Mouse (Mus musculus): ENCODE results near the gene Snd1.

Snd1 gene

GRCm38 (mm10) chr6:28749224-28749623 lies 274.3 kb downstream of the Snd1 start:
- no peak for DNase-seq (ENCODE audit: extremely low spot score, low spot score)

GRCm38 (mm10) chr6:28751186-28751585 lies 276.2 kb downstream of the Snd1 start:
- DNase-seq (ENCODE audit: extremely low spot score, low spot score): no peak

- DNase-seq (ENCODE audit: extremely low spot score, low spot score): no peak
Observed at GRCm38 (mm10) chr6:28753217-28753616, 278.3 kb downstream of the Snd1 start.

- no peak for DNase-seq (ENCODE audit: extremely low spot score, low spot score)
Observed at GRCm38 (mm10) chr6:28753681-28754080, 278.7 kb downstream of the Snd1 start.

- no peak for DNase-seq (ENCODE audit: extremely low spot score, low spot score)
Observed at GRCm38 (mm10) chr6:28754127-28754898, 279.4 kb downstream of the Snd1 start.

GRCm38 (mm10) chr6:28756306-28757018 lies 281.5 kb downstream of the Snd1 start:
- DNase-seq (ENCODE audit: extremely low spot score, low spot score): no peak

GRCm38 (mm10) chr6:28758293-28758692 lies 283.4 kb downstream of the Snd1 start:
- no peak for DNase-seq (ENCODE audit: extremely low spot score, low spot score)

GRCm38 (mm10) chr6:28761728-28762127 lies 286.8 kb downstream of the Snd1 start:
- no peak for DNase-seq (ENCODE audit: extremely low spot score, low spot score)

- peak; percentile 33 for DNase-seq (ENCODE audit: extremely low spot score, low spot score)
Observed at GRCm38 (mm10) chr6:28762132-28762775, 287.3 kb downstream of the Snd1 start.

- DNase-seq (ENCODE audit: extremely low spot score, low spot score): no peak
Observed at GRCm38 (mm10) chr6:28766622-28767021, 291.7 kb downstream of the Snd1 start.

- no peak for DNase-seq (ENCODE audit: extremely low spot score, low spot score)
Observed at GRCm38 (mm10) chr6:28767891-28768481, 293.0 kb downstream of the Snd1 start.

GRCm38 (mm10) chr6:28771331-28771730 lies 296.4 kb downstream of the Snd1 start:
- no peak for DNase-seq (ENCODE audit: extremely low spot score, low spot score)

GRCm38 (mm10) chr6:28781696-28782095 lies 306.8 kb downstream of the Snd1 start:
- no peak for DNase-seq (ENCODE audit: extremely low spot score, low spot score)

- DNase-seq (ENCODE audit: extremely low spot score, low spot score): no peak
Observed at GRCm38 (mm10) chr6:28783082-28783647, 308.2 kb downstream of the Snd1 start.

- DNase-seq (ENCODE audit: extremely low spot score, low spot score): no peak
Observed at GRCm38 (mm10) chr6:28783953-28784352, 309.0 kb downstream of the Snd1 start.

- no peak for DNase-seq (ENCODE audit: extremely low spot score, low spot score)
Observed at GRCm38 (mm10) chr6:28785770-28786169, 310.8 kb downstream of the Snd1 start.

GRCm38 (mm10) chr6:28787133-28787532 lies 312.2 kb downstream of the Snd1 start:
- DNase-seq (ENCODE audit: extremely low spot score, low spot score): no peak

- no peak for DNase-seq (ENCODE audit: extremely low spot score, low spot score)
Observed at GRCm38 (mm10) chr6:28789685-28790084, 314.7 kb downstream of the Snd1 start.

- no peak for DNase-seq (ENCODE audit: extremely low spot score, low spot score)
Observed at GRCm38 (mm10) chr6:28791183-28791582, 316.2 kb downstream of the Snd1 start.

- no peak for DNase-seq (ENCODE audit: extremely low spot score, low spot score)
Observed at GRCm38 (mm10) chr6:28791809-28792208, 316.9 kb downstream of the Snd1 start.

- DNase-seq (ENCODE audit: extremely low spot score, low spot score): no peak
Observed at GRCm38 (mm10) chr6:28795380-28795779, 320.4 kb downstream of the Snd1 start.
